Mouse (Mus musculus): ENCODE results near the gene Cdk4. TPM values are rescaled to one million over a fixed set of nuclear protein-coding genes. Genes with fewer than 3 reads are reported as not detected.
"Not testable (repeated sequence)": the region's sequence is repeated elsewhere in the genome, so short reads cannot be mapped to it uniquely, and the experiment has no call there.

The Cdk4 gene
- polyA plus RNA-seq, 1 experiment from 2014 or later = 2,916 TPM

- Histone ChIP-seq H3K36me3 (peaks cover 37% of the 10 kb centered on the region), H3K4me1 (peaks cover 65% of the 10 kb centered on the region), H3K27ac (replicated peaks) (peak within 1 kb of the TSS; percentile 97), H3K9me3 (replicated peaks) (no peaks in the 10 kb centered on the region), H3K27me3 (ENCODE audit: low read depth, poor library complexity, severe bottlenecking) (peaks cover 36% of the 10 kb centered on the region), H3K4me3 (peak within 1 kb of the TSS; percentile 99)
- peak; percentile 73 for DNase-seq (ENCODE audit: low spot score)
- 1% methylated on average over 65 of the region's 72 CpGs for WGBS
These were observed 3.1 kb upstream of the Cdk4 start, which contains the start of gene March9 for GRCm38 (mm10) chr10:127059968-127060916. March9 (minus strand) TSS chr10:127060184.

GRCm38 (mm10) chr10:127061085-127061484 is 2.2 kb upstream of the Cdk4 start:
- no peak for DNase-seq (ENCODE audit: low spot score)
- Histone ChIP-seq H3K4me1 (peaks cover 68% of the 10 kb centered on the region), H3K9me3 (replicated peaks) (no peaks in the 10 kb centered on the region), H3K27ac (replicated peaks) (peak overlapping the region; percentile 97; the same call in 1 of the 2 replicates), H3K27me3 (ENCODE audit: low read depth, poor library complexity, severe bottlenecking) (peaks cover 36% of the 10 kb centered on the region), H3K4me3 (peak overlapping the region; percentile 99), H3K36me3 (peaks cover 37% of the 10 kb centered on the region)
- 30% methylated on average over 5 of the region's 5 CpGs for WGBS

GRCm38 (mm10) chr10:127061513-127061912 is 1.8 kb upstream of the Cdk4 start:
- peaks cover 36% of the 10 kb centered on the region for H3K27me3 ChIP-seq (ENCODE audit: low read depth, poor library complexity, severe bottlenecking)

GRCm38 (mm10) chr10:127062101-127062500 is 1.2 kb upstream of the Cdk4 start:
- peaks cover 37% of the 10 kb centered on the region for H3K36me3 ChIP-seq
- peaks cover 75% of the 10 kb centered on the region for H3K4me1 ChIP-seq
- not testable (repeated sequence) for H3K9me3 ChIP-seq (replicated peaks); H3K27ac ChIP-seq (replicated peaks); DNase-seq (ENCODE audit: low spot score); H3K4me3 ChIP-seq
- 90% methylated on average over 4 of the region's 4 CpGs for WGBS
- H3K27me3 ChIP-seq (ENCODE audit: low read depth, poor library complexity, severe bottlenecking) = peaks cover 35% of the 10 kb centered on the region

More at GRCm38 (mm10) chr10:127061513-127061912, 1.8 kb upstream of the Cdk4 start:
- no peak for DNase-seq (ENCODE audit: low spot score)
- H3K36me3 ChIP-seq = peaks cover 37% of the 10 kb centered on the region
- no peak overlapping the region for H3K4me3 ChIP-seq
- peaks cover 71% of the 10 kb centered on the region for H3K4me1 ChIP-seq
- 80% methylated on average over 2 of the region's 2 CpGs for WGBS
- no peaks in the 10 kb centered on the region for H3K9me3 ChIP-seq (replicated peaks)
- H3K27ac ChIP-seq (replicated peaks) = no peak overlapping the region

GRCm38 (mm10) chr10:127062503-127062902 is 831 bp upstream of the Cdk4 start:
- H3K27me3 ChIP-seq (ENCODE audit: low read depth, poor library complexity, severe bottlenecking) = peaks cover 31% of the 10 kb centered on the region
- peaks cover 37% of the 10 kb centered on the region for H3K36me3 ChIP-seq
- 83% methylated on average over 5 of the region's 5 CpGs for WGBS
- H3K9me3 ChIP-seq (replicated peaks) = no peaks in the 10 kb centered on the region
- H3K27ac ChIP-seq (replicated peaks) = peak overlapping the region; percentile 99; the same call in 1 of the 2 replicates
- H3K4me1 ChIP-seq = peaks cover 73% of the 10 kb centered on the region
- no peak for DNase-seq (ENCODE audit: low spot score)
- H3K4me3 ChIP-seq = peak overlapping the region; percentile 86; the same call in 1 of the 2 replicates

GRCm38 (mm10) chr10:127063913-127064870 is 858 bp downstream of the Cdk4 start:
- Histone ChIP-seq H3K27ac (replicated peaks) (peak overlapping the region; percentile 99), H3K27me3 (ENCODE audit: low read depth, poor library complexity, severe bottlenecking) (peaks cover 20% of the 10 kb centered on the region), H3K4me1 (peaks cover 71% of the 10 kb centered on the region), H3K9me3 (replicated peaks) (no peaks in the 10 kb centered on the region), H3K36me3 (peaks cover 49% of the 10 kb centered on the region), H3K4me3 (peak overlapping the region; percentile 86)
- peak; percentile 57 for DNase-seq (ENCODE audit: low spot score)
- WGBS = 17% methylated on average over 37 of the region's 37 CpGs

GRCm38 (mm10) chr10:127065981-127066380 is 2.6 kb downstream of the Cdk4 start:
- Histone ChIP-seq H3K27ac (replicated peaks) (no peak overlapping the region), H3K36me3 (peaks cover 49% of the 10 kb centered on the region), H3K9me3 (replicated peaks) (no peaks in the 10 kb centered on the region), H3K27me3 (ENCODE audit: low read depth, poor library complexity, severe bottlenecking) (peaks cover 10% of the 10 kb centered on the region), H3K4me1 (peaks cover 61% of the 10 kb centered on the region), H3K4me3 (peak overlapping the region; percentile 30)
- no peak for DNase-seq (ENCODE audit: low spot score)
- 89% methylated on average over 9 of the region's 9 CpGs for WGBS

- H3K27ac ChIP-seq (replicated peaks) = no peak overlapping the region
- no peaks in the 10 kb centered on the region for H3K9me3 ChIP-seq (replicated peaks)
- peaks cover 61% of the 10 kb centered on the region for H3K4me1 ChIP-seq
- WGBS = 89% methylated on average over 14 of the region's 14 CpGs
- H3K36me3 ChIP-seq = peaks cover 49% of the 10 kb centered on the region
- DNase-seq (ENCODE audit: low spot score) = no peak
- peaks cover 4% of the 10 kb centered on the region; the same call in 1 of the 2 replicates for H3K27me3 ChIP-seq (ENCODE audit: low read depth, poor library complexity, severe bottlenecking)
- H3K4me3 ChIP-seq = peak overlapping the region; percentile 29; the same call in 1 of the 2 replicates
These were observed 3.2 kb downstream of the Cdk4 start for GRCm38 (mm10) chr10:127066519-127067018.

- peaks cover 52% of the 10 kb centered on the region for H3K4me1 ChIP-seq
- no peak for DNase-seq (ENCODE audit: low spot score)
- no peaks in the 10 kb centered on the region for H3K9me3 ChIP-seq (replicated peaks)
- H3K4me3 ChIP-seq = peak overlapping the region; percentile 71
- peak overlapping the region; percentile 92 for H3K27ac ChIP-seq (replicated peaks)
- H3K36me3 ChIP-seq = peaks cover 49% of the 10 kb centered on the region
- H3K27me3 ChIP-seq (ENCODE audit: low read depth, poor library complexity, severe bottlenecking) = no peaks in the 10 kb centered on the region
- 88% methylated on average over 9 of the region's 9 CpGs for WGBS
These were observed 5.2 kb downstream of the Cdk4 start for GRCm38 (mm10) chr10:127068360-127069038.

- WGBS = 9% methylated on average over 30 of the region's 30 CpGs
- peaks cover 49% of the 10 kb centered on the region for H3K4me1 ChIP-seq
- peak; percentile 51 for DNase-seq (ENCODE audit: low spot score)
These were observed 6.2 kb downstream of the Cdk4 start for GRCm38 (mm10) chr10:127069281-127070189.

More at GRCm38 (mm10) chr10:127069281-127070189, 6.2 kb downstream of the Cdk4 start:
- H3K27ac ChIP-seq (replicated peaks) = peak overlapping the region; percentile 92
- no peaks in the 10 kb centered on the region for H3K27me3 ChIP-seq (ENCODE audit: low read depth, poor library complexity, severe bottlenecking)
- H3K9me3 ChIP-seq (replicated peaks) = no peaks in the 10 kb centered on the region
- H3K4me3 ChIP-seq = peak overlapping the region; percentile 71
- peaks cover 44% of the 10 kb centered on the region for H3K36me3 ChIP-seq

All from midbrain, embryonic 10.5 days (tissue).